Mouse (Mus musculus) myocyte (in vitro differentiated cells): ENCODE measurements around the gene H2-Q7.
"Not testable (repeated sequence)": the region's sequence is repeated elsewhere in the genome, so short reads cannot be mapped to it uniquely, and the experiment has no call there.

Source experiments
- CEBPB ChIP-seq: IDR thresholded peaks from 2 replicates; pipeline ENCODE4 v1.6.1; 2011; ENCODE audit warnings: mild to moderate bottlenecking, moderate library complexity; ENCODE audit not compliant: poor library complexity, insufficient read depth, severe bottlenecking
- E2F4 ChIP-seq: IDR thresholded peaks from one replicate; pipeline ENCODE4 v1.6.1; 2011; ENCODE audit warnings: mild to moderate bottlenecking, control low read depth, moderate library complexity; ENCODE audit not compliant: insufficient read depth
- MAX ChIP-seq: IDR thresholded peaks from one replicate; pipeline ENCODE4 v1.6.1; 2011; ENCODE audit warnings: low read depth, mild to moderate bottlenecking, control low read depth
- MYOG ChIP-seq, 3 experiments: IDR thresholded peaks; one replicate each; pipeline ENCODE4 v1.6.1; 2011; ENCODE audit warnings: control low read depth in 2 of 3, low read depth in 2 of 3, mild to moderate bottlenecking in 2 of 3; ENCODE audit not compliant: insufficient read length in 2 of 3, control insufficient read depth in 1 of 3, insufficient read depth in 1 of 3
- POLR2A ChIP-seq: IDR thresholded peaks from one replicate; pipeline ENCODE4 v1.6.1; 2011; ENCODE audit warnings: low read depth, mild to moderate bottlenecking, control low read depth, moderate library complexity; ENCODE audit not compliant: insufficient read length

- TF ChIP-seq POLR2A; E2F4; CEBPB; MYOG (IDR thresholded peaks at IDR 0.05; ENCODE audit: control insufficient read depth in 1 of 3, insufficient read depth in 1 of 3, insufficient read length in 2 of 3, low read depth in 2 of 3); MAX: not testable (repeated sequence)
Observed at GRCm38 (mm10) chr17:35424106-35424505, 14.8 kb upstream of the H2-Q7 start.
